Mouse (Mus musculus): Measurements from ENCODE around the gene Nup107.
"Not testable (repeated sequence)": the region's sequence is repeated elsewhere in the genome, so short reads cannot be mapped to it uniquely, and the experiment has no call there.

Gene Nup107

DNA sequence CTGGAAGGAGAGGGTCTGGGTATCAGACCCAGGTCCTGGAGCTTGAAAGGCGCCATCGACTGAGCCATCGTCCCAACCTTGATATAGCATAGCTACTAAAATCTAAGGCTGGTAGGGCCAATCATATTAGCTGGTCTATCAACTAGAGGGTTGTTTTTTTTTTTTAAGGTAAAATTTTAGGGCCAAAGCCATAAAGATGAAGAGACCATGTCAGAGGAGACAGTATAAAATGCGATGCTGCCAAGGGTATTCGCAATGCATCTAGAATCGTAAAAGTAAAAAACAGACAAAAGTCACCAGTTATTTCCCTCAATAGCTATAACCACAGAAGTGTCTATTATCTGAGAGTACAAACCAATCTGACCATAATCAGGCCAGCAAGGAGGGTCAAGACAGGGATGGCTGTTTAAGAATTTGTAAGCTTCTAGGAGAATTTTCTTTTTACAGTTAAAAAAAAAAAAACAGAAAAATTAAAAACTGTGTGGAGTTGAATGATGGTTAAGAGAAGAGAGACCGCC lies 40.1 kb downstream of the Nup107 start:
- in situ Hi-C loops (cut with MboI): no loop called here

- in situ Hi-C loops (cut with MboI): no loop called here
Measured at GRCm38 (mm10) chr10:117751744-117752143, 40.8 kb downstream of the Nup107 start.

DNA sequence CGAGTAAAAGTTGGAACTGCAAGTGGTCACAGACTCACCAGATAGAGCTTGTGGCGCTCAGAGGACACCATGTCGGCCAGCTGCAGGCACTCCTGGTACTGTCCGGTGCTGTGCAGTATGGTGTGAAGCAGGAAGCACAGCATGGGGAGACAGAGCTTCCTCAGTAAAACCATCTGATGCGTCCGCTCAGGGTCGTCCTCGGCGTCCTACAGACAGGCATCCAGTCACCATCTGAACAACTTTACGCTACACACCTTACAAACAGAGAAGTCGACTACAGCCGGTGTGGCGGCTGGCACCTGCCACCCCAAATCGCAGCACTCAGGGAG lies 41.3 kb downstream of the Nup107 start:
- in situ Hi-C loops (cut with MboI): no loop called here

DNA sequence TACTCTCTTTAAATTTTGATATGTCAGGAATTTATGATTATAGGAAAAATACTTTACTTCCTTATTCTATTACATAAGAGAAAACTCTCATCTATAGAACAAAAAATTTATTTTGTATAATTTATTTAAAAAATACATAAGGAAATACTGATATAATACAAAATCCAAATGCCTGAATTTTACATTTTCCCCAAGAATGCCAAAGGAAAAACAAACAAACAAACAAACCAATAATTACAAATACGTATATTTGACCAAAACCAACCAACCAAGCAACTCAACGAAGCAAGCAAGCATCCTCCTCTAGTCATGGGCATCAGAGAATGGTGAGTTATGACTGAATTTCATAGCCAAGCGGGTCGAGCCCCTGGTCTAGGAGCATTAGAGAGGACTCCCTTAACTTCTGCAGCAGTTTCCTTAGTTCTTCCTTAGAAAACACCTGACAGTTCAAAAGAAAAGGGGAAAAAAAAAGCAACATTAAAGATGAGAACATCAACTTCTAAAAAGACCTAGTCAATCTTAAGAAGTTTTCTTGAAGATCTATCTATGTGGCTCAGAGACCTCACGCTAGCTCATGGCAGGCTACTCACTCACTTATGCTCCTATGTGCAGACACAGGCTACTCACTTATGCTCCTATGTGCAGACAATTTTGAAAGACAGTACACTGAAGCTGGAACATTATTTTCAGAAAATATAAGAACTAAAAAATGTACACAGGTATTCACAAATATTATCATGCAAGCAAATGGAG lies 41.8 kb downstream of the Nup107 start:
- in situ Hi-C loops (cut with MboI): no loop called here

DNA sequence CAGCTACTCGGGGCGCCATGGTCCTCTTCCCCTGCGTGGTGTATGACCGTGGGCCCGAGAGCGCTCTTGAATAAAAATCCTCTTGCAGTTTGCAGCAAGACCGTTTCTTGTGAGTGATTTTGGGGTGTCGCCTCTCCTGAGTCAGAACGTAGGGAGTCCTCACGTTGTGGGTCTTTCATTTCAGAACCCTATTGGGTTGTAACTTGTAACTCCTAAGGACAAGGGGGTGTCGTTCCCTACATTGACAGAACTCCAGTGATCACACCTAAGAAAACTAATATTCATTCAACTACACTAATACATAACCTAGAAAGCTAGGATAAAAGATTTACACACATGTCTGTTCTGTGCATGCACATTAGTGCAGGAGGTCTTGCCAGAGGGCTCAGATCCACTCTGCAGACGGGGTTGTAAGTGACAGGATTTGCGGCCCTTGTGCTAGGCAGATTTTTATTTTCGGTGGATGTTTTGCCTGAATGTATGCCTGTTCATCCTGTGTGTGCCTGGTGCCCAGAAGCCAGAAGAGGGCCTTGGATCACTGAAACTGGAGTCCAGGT lies 42.6 kb downstream of the Nup107 start:
- in situ Hi-C loops (cut with MboI): no loop called here

DNA sequence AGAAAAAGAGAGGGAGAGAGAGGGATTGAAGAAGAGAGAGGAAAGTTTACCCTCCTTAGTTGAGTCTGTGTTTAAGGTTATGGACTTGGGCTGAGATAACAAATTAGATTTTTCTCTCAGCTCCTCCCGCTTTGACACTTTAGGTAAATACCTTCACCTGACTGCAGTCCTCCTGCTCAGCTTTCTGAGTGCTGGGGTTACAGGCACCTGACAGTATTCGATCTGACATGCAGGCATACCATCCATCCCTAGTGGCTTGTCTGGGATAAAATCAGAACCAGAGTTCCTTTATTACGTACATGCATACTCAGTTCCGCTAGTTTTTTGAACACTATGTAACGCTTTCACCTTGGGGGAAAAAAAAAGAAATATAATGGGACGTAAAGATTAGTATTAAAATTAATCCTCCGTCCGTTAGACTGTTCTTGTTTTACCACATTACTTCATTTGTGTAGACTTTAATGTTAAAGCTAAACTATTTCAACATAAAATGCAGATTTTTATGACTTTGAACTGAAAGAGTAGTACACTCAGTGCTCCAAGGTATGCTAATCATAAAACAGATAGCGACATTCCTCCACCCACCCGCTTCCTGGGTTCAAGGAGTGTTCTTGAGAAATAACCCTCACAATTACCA lies 43.3 kb downstream of the Nup107 start:
- in situ Hi-C loops (cut with MboI): no loop called here

DNA sequence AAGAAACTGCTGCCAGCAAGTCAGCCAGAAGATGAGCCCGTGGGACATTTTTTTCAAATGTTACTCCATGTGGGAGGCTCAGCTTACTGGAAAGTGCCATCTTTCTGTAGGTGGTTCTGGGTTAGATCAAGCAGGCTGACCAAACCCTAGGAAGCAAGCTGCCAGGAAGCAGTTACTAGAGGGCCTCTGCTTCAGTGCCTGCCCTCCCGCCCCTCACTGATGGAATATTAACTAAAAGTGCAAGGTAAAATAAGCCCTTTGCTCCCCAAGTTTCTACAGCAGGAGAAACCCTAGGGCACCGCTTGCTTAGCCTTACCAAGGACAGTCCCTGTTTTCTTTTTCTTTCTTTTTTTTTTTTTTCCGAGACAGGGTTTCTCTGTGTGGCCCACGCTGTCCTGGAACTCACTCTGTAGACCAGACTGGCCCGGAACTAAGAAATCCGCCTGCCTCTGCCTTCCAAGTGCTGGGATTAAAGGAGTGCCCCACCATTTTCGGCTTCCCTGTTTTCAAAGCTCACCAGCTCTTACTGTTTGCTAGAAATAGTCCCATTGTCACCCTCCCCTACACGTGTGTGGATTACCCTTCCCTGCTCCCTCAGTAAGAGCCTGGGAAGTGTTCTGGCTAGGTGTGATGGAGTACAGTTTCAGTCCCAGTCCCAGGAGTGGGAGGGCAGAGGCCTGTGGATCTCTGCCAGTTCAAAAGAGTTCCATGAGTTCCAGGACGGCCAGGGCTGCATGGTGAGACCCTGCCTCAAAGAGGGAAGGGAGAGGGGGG lies 44.0 kb downstream of the Nup107 start:
- in situ Hi-C loops (cut with MboI): no loop called here

DNA sequence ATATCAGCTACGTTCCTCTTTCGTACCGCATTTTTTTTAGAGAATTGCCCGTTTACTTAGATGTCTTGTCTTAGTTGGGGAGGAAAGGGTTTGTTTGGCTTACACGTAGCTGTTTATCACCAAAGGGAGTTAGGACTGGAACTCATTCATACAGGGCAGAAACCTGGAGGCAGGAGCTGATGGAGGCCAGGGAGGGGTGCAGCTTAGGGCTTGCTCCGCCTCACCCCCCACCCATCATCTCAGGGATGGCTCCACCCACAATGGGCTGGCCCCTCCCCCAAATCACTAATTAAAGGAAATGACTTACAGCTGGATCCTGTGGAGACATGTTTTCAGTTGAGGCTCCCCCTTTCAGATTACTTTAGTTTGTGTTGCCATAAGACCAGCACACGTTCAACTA lies 44.8 kb downstream of the Nup107 start:
- in situ Hi-C loops (cut with MboI): no loop called here

- in situ Hi-C loops (cut with MboI): no loop called here
Measured at GRCm38 (mm10) chr10:117746297-117746883, 46.1 kb downstream of the Nup107 start, which contains the start of gene Slc35e3. Slc35e3 (minus strand) TSS chr10:117746365.

GRCm38 (mm10) chr10:117745570-117746296 lies 46.8 kb downstream of the Nup107 start:
- in situ Hi-C loops (cut with MboI): not testable (repeated sequence)

DNA sequence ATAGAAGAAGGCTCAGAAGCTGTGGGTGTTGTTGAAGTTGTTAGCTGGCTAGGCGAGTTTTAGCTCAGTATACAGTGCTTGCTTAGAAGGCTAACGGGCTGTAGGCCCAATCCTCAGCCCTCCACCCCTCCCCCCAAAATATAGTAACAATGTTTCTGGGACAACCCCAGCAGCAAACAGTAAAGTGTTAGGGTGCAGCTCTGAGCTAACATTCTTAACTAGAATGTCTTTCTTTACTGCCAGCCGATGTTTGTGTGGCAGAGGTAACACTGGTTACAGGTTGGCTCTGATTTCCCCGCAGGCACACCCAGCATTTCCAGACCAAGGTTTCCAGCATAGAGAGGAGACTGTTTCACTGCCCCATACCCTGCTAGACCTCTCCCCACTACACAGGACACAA lies 48.6 kb downstream of the Nup107 start:
- in situ Hi-C loops (cut with MboI): no loop called here

DNA sequence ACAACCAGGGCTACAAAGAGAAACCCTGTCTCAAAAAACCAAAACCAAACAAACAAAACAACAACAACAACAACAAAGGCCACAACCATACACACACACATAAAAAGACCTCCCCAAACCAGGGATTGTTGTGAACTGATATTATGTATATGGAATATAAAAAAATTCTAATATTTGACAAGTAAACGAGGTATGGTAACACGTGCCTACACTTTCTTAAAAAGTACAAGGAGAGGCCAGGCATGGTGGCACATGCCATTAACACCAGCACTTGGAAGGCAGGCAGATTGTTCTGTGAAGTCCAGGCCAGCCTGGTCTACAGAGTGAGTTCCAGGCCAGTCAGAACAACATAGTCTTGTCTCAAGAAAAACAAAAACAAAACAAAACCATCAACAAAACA lies 49.3 kb downstream of the Nup107 start:
- in situ Hi-C loops (cut with MboI): no loop called here

GRCm38 (mm10) chr10:117742618-117743017 lies 49.9 kb downstream of the Nup107 start:
- in situ Hi-C loops (cut with MboI): no loop called here

GRCm38 (mm10) chr10:117741698-117742475 lies 50.6 kb downstream of the Nup107 start:
- in situ Hi-C loops (cut with MboI): no loop called here

DNA sequence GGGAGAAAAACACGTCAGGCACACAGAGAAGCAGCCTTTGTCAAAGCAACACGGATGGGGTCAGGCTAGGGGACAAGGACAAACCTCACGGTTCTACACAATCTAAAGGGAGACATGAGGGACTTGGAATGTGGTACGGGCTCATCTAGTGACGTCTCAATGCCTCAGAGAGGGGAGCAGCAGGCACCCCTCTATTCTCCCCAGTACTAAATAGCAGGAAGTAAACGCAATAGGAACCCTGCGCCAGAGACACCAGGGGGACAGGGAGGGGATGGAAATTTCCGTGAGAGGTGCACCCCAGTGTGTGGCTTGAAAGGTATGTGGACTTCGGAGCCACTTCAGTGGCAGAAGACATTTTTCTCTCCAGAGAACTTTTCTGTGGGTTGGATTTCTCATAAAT lies 51.6 kb downstream of the Nup107 start:
- in situ Hi-C loops (cut with MboI): no loop called here

DNA sequence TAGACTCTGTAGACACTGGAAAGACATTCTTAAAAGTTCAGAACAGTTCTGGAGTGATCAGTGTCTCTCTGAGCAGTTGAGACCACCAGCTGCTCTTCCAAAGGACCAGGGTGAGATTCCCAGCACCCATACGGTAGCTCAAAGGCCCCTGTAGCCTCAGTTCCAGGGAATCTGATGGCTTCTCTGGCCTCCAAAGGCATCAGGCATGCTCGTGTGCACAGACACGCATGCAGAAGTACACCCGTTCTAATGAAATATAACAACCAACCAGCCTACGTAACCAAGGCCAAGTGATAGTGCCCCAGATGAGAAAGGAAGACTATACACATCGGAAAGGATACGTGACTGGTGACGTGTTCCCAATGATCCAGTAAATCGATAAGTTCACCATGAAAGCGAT lies 52.3 kb downstream of the Nup107 start:
- in situ Hi-C loops (cut with MboI): no loop called here

GRCm38 (mm10) chr10:117739648-117739948 lies 52.9 kb downstream of the Nup107 start:
- in situ Hi-C loops (cut with MboI): no loop called here

GRCm38 (mm10) chr10:117738928-117739647 lies 53.4 kb downstream of the Nup107 start:
- in situ Hi-C loops (cut with MboI): no loop called here

- in situ Hi-C loops (cut with MboI): no loop called here
Measured at GRCm38 (mm10) chr10:117738140-117738921, 54.2 kb downstream of the Nup107 start.
